Mouse (Mus musculus) midbrain, embryonic 12.5 days (tissue): ENCODE data around the gene Vasn. TPM values are rescaled to one million over a fixed set of nuclear protein-coding genes. Genes with fewer than 3 reads are reported as not detected.
"Not testable (repeated sequence)": the region's sequence is repeated elsewhere in the genome, so short reads cannot be mapped to it uniquely, and the experiment has no call there.

Source experiments
- ATAC-seq: fragments of 200-750 bp; cut with Nextera tagmentation; 2 replicates; pipeline ENCODE4 v1.8.0; 2017; ENCODE audit warnings: low read depth, moderate TSS enrichment, moderate library complexity; ENCODE audit not compliant: low FRiP score
- H3K27ac ChIP-seq: fragments of 300-500 bp; sonication (generic); replicated peaks from 2 replicates; pipeline ENCODE4 v1.5.1; 2016; ENCODE audit warnings: mild to moderate bottlenecking
- H3K27me3 ChIP-seq: fragments of 300-500 bp; sonication (generic); 2 replicates; pipeline ENCODE4 v1.6.1; 2016; ENCODE audit warnings: mild to moderate bottlenecking
- H3K36me3 ChIP-seq: fragments of 300-500 bp; sonication (generic); 2 replicates; pipeline ENCODE4 v1.6.1; 2016
- H3K4me1 ChIP-seq: fragments of 300-500 bp; sonication (generic); 2 replicates; pipeline ENCODE4 v1.6.1; 2016
- H3K4me2 ChIP-seq: fragments of 300-500 bp; sonication (generic); replicated peaks from 2 replicates; pipeline ENCODE4 v1.6.1; 2016; ENCODE audit warnings: mild to moderate bottlenecking, moderate library complexity
- H3K4me3 ChIP-seq: fragments of 300-500 bp; sonication (generic); 2 replicates; pipeline ENCODE4 v1.5.1; 2016; ENCODE audit warnings: mild to moderate bottlenecking
- H3K9ac ChIP-seq: fragments of 300-500 bp; sonication (generic); replicated peaks from 2 replicates; pipeline ENCODE4 v1.6.1; 2016; ENCODE audit warnings: mild to moderate bottlenecking, moderate library complexity
- H3K9me3 ChIP-seq: fragments of 300-500 bp; sonication (generic); 2 replicates; pipeline ENCODE4 v1.6.1; 2016; ENCODE audit warnings: mild to moderate bottlenecking
- WGBS: fragments of 180-500 bp; shearing (Covaris S2); methylation state at CpG from one replicate; pipeline ENCODE4 v1.1.7; 2016; 5-methylcytosine and 5-hydroxymethylcytosine counted together
- polyA plus RNA-seq: library from polyadenylated mRNA; unstranded; fragments of >200 nt; fragmentation: Nextera tagmentation; extraction: Ambion mirVana; gene quantifications from 2 replicates; pipeline ENCODE4 v1.2.1, GENCODE M21; 2016

Vasn gene
- polyA plus RNA-seq, 1 experiment from 2014 or later = 11.1 TPM

DNA sequence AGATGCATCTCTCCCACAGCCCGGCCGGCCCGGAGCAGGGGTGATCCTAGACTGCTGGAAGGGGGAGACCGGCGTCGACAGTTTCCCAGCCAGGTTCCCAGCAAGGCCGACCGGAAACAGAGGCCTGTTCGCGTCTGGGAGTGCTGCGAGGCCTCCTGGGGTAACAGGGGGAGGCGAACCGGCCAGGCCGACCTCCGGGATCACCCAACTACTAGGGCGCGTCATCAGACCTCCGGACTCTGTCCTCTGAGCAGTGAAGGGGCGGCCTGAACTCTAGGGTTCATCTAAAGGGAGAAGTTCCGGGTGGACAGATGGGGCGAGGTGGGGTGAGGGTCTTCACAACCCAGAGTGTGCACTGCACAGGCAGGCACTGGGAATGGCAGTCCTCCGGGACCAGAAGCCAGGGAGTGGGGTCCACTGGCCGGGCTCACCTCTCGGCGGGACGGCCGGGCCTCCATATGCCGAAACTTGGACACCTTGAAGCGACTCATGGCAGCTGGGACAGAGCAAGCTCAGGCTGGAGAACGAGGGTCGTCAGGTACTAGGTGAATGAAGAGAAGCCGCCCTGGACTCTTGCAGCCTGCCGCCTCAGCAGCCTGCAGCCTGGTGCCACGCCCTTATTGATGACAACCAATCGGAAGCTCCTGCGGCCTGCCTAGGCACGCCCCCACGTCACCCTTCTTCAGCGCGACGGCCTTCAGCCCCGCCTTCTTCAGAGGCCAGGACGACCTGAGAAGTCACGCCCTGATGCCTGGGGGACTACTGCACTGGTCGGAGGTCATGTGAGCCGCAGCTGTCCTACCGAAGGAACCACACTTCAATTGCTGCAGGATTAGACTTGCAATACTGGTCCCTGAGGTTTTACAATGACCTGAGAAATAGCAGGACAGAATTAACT, 39.6 kb downstream of the Vasn start, which contains the start of gene Coro7:
Gene Coro7 (minus strand): TSS at position 657 of the 898 bp plus-strand sequence.
- Histone ChIP-seq H3K9ac (peak within 1 kb of the TSS; percentile 58), H3K36me3 (peaks cover 13% of the 10 kb centered on the region), H3K27ac (peak within 1 kb of the TSS; percentile 49), H3K27me3 (no peaks in the 10 kb centered on the region), H3K4me3 (peak within 1 kb of the TSS; percentile 63), H3K4me2 (peak within 1 kb of the TSS; percentile 89), H3K9me3 (no peaks in the 10 kb centered on the region), H3K4me1 (peaks cover 20% of the 10 kb centered on the region)
- under 1% methylated on average over 47 of the region's 47 CpGs for WGBS
- ATAC-seq = peak; percentile 92

DNA sequence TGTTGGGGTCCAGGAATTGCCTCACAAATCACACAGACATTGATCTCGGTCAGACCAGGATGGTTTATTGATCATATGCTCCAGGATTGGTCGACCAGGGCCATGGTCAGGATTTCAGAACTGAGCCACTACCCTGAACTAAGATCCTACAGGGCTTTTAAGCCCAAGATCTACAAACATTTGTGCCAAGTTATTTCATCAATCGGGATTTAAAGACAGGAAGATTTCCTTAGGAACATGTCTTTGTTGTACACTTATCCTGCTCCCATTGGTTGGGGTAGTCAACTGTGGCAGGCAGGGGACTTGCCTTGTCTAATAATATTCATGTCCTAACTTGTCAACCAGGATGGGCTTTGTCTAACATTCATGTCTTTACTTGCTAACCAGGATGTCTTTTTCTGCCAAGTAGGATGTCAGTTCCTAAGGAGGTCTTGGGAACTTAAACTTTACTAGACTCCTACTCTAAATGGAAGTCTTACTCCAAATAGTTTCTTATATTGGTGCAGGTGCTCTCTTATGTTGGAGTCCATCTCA, 41.2 kb downstream of the Vasn start:
- not testable (repeated sequence) for H3K9me3 ChIP-seq, H3K27me3 ChIP-seq, H3K9ac ChIP-seq, H3K4me3 ChIP-seq, ATAC-seq, H3K27ac ChIP-seq, H3K4me2 ChIP-seq, H3K36me3 ChIP-seq
- peaks cover 33% of the 10 kb centered on the region for H3K4me1 ChIP-seq
- 84% methylated on average over 3 of the region's 3 CpGs for WGBS

DNA sequence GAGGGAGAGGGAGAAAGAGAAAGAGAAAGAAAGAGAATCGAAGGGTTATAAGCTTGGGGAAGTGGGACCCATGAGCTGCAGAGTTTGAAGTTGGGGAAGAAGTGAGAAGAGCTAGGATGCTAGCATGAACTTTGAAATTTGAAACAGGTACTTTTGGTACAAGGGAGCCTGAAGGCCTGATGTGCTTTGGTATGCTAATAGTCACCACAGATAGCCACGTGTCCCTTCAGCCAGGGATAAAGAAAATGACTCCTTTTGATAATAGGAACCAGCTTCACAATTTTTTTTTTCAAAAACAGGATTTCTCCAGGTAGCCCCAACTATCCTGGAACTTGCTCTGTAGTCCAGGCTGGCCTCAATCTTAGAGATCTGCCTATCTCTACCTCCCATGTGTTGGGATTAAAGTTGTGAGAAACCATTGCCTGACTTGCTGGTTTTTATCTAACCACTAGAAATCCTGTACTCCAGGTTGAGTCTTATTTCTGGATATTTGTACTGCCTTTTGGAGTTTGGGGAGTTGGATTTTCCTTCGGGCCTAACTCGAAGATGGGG, 43.0 kb downstream of the Vasn start:
- Histone ChIP-seq H3K4me3 (peak overlapping the region; percentile 96; the same call in 1 of the 2 replicates), H3K4me2 (peak overlapping the region; percentile 98)
- ATAC-seq = no peak

DNA sequence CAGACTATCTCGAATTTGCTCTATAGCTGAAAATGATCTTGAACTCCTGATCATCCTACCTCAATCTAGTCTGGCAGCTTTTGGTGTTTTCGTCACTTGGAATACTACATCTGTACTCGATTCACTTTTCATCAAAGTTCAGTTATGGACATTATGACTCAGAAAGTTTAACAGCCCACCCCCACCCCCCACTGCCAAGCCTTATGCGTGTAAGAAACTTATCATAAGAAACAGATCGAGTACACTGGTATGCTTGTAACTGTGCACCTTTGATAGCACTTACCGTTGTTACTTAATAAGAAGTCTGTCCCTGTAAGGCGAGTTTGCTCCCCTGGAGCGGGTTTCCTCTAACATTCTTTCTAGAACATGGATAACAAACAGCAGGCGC, 43.4 kb downstream of the Vasn start:
- peak overlapping the region; percentile 89 for H3K9ac ChIP-seq
- H3K9me3 ChIP-seq = no peaks in the 10 kb centered on the region
- ATAC-seq = no peak
- no peaks in the 10 kb centered on the region for H3K27me3 ChIP-seq
- H3K36me3 ChIP-seq = peaks cover 12% of the 10 kb centered on the region
- peak overlapping the region; percentile 96 for H3K4me3 ChIP-seq
- H3K27ac ChIP-seq = peak overlapping the region; percentile 64
- H3K4me1 ChIP-seq = peaks cover 33% of the 10 kb centered on the region
- 33% methylated on average over 9 of the region's 9 CpGs for WGBS
- peak overlapping the region; percentile 98 for H3K4me2 ChIP-seq

More for the DNA sequence above, 43.0 kb downstream of the Vasn start:
- Histone ChIP-seq H3K4me1 (peaks cover 33% of the 10 kb centered on the region), H3K27me3 (no peaks in the 10 kb centered on the region), H3K36me3 (peaks cover 7% of the 10 kb centered on the region), H3K9ac (no peak overlapping the region), H3K9me3 (no peaks in the 10 kb centered on the region), H3K27ac (no peak overlapping the region)
- WGBS = 73% methylated on average over 4 of the region's 4 CpGs

DNA sequence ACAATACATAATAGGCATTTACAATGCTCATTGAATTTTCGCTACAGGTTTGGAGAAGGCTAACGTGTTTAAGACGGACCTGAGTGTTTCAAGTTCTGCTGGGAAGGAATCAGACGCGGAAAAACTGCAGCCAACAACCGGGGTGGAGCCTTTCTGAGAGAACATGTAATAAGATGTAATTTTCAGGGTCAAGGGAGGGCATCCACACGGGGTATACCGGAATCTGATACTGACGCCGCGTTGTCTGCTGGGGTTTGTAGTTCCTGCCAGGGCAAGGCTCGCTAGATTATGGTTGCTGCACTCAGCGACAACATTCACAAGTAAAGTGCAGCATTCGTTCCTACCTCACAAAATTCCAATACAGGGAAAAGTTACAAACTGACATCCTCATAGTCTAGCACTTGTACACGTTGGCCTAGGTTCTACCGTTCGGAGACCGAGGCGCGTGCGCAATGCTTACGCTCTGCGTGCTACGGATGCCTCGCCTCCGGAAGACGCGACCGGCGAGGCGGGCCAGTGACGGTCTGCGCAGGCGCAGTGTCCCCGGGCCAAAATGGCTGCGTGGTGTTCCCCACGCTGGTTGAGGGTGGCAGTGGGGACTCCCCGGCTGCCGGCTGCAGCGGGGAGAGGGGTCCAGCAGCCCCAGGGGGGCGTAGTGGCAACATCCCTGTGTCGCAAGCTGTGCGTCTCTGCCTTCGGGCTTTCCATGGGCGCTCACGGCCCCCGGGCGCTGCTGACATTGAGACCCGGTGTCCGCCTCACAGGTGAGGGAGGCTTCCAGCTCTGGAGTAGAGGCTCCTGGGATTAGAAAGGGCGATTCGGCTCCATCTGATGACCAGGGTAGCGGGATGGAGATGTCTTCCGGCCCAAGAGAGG, 44.1 kb downstream of the Vasn start:
- H3K4me1 ChIP-seq = peaks cover 28% of the 10 kb centered on the region
- peak overlapping the region; percentile 98 for H3K4me2 ChIP-seq
- H3K27me3 ChIP-seq = no peaks in the 10 kb centered on the region
- WGBS = under 1% methylated on average over 54 of the region's 54 CpGs
- peak overlapping the region; percentile 89 for H3K9ac ChIP-seq
- peak overlapping the region; percentile 96 for H3K4me3 ChIP-seq
- H3K27ac ChIP-seq = peak overlapping the region; percentile 64
- peak; percentile 82 for ATAC-seq
- no peaks in the 10 kb centered on the region for H3K9me3 ChIP-seq
- peaks cover 16% of the 10 kb centered on the region for H3K36me3 ChIP-seq

DNA sequence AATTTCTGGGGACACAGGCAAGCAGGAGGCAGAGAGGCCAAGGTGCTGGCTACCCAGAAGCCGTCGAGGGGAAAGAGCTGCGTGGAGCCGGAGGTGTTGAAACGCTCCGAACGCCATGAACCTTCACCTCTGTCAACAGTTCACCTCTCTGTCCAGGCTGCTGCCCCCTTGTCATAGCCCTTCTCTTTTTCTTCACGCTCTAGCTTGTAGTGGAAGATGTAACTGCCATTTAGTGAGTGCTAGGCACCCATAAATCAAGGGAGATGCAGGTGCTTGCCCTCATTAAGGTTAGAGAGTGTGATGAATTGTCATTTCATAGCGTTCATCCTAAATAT, 44.7 kb downstream of the Vasn start:
- Histone ChIP-seq H3K4me1 (peaks cover 23% of the 10 kb centered on the region), H3K27ac (peak overlapping the region; percentile 64; the same call in 1 of the 2 replicates), H3K4me2 (peak overlapping the region; percentile 98), H3K27me3 (no peaks in the 10 kb centered on the region), H3K4me3 (peak overlapping the region; percentile 96), H3K9me3 (no peaks in the 10 kb centered on the region), H3K9ac (peak overlapping the region; percentile 89), H3K36me3 (peaks cover 22% of the 10 kb centered on the region)
- ATAC-seq = 0 out of 2 replicates have a peak, but pooled peaks have one; percentile 1
- 3% methylated on average over 9 of the region's 9 CpGs for WGBS

DNA sequence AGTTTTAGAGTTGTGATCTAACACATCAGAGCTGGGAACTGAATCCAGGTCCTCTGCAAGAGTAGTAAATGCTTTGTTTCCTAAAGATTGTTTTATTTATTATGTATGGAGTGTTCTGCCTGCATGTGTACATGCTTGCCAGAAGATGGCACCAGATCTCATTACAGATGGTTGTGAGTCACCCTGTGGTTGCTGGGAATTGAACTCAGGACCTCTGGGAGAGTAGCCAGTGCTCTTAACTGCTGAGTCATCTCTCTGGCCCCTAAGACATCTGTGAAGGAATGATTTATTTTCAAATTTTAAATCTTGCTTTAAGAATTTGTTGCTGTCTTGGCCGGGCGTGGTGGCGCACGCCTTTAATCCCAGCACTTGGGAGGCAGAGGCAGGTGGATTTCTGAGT, 49.6 kb downstream of the Vasn start:
- not testable (repeated sequence) for H3K4me3 ChIP-seq, H3K9ac ChIP-seq, H3K27ac ChIP-seq, H3K9me3 ChIP-seq, H3K4me2 ChIP-seq, H3K27me3 ChIP-seq, ATAC-seq
- Histone ChIP-seq H3K36me3 (peaks cover 68% of the 10 kb centered on the region), H3K4me1 (peaks cover 12% of the 10 kb centered on the region)
- WGBS = 99% methylated on average over 4 of the region's 4 CpGs

Other genes with a start within 250 kb of the Vasn start
- gene Adcy9, start 219.4 kb upstream of the Vasn start, polyA plus RNA-seq = 2.2 and 2.7 TPM in 2 replicates
- 21.5 and 22.1 TPM in 2 replicates for gene Srl, start 98.1 kb upstream of the Vasn start, polyA plus RNA-seq
- gene Tfap4, start 80.1 kb upstream of the Vasn start, polyA plus RNA-seq = 17.8 and 19.2 TPM in 2 replicates
- 28.2 and 35.6 TPM in 2 replicates for gene Glis2, start 45.2 kb upstream of the Vasn start, polyA plus RNA-seq
- 112 and 123 TPM in 2 replicates for gene Pam16, start 15.0 kb upstream of the Vasn start, polyA plus RNA-seq
- 55.9 and 58.5 TPM in 2 replicates for gene Dnaja3, start within 50 bp of the Vasn start, polyA plus RNA-seq
- gene Coro7, start 39.8 kb downstream of the Vasn start, polyA plus RNA-seq = 21.7 and 22.6 TPM in 2 replicates
- gene Nmral1, start 79.4 kb downstream of the Vasn start, polyA plus RNA-seq = 131 and 141 TPM in 2 replicates
- 70.1 and 81.0 TPM in 2 replicates for gene Hmox2, start 86.4 kb downstream of the Vasn start, polyA plus RNA-seq
- gene Cdip1, start 150.4 kb downstream of the Vasn start, polyA plus RNA-seq = 95.4 and 100 TPM in 2 replicates
- gene 4930562C15Rik, start 195.5 kb downstream of the Vasn start, polyA plus RNA-seq = 0.69 and 0.75 TPM in 2 replicates
- gene Ubald1, start 240.4 kb downstream of the Vasn start, polyA plus RNA-seq = 31.7 and 31.9 TPM in 2 replicates
- 83.2 and 88.5 TPM in 2 replicates for gene Mgrn1, start 246.3 kb downstream of the Vasn start, polyA plus RNA-seq